Mouse (Mus musculus) embryonic fibroblast, embryonic 13.5 days (primary cell): ENCODE measurements around the gene Abcb7.

ENCODE experiments used
- CTCF ChIP-seq: IDR thresholded peaks from 2 replicates; pipeline ENCODE4 v1.5.1; 2011; ENCODE audit warnings: mild to moderate bottlenecking, control low read depth, low read length, moderate library complexity, borderline replicate concordance; ENCODE audit not compliant: insufficient read depth
- POLR2A ChIP-seq: IDR thresholded peaks from 2 replicates; pipeline ENCODE4 v1.6.1; 2011; ENCODE audit warnings: low read depth, mild to moderate bottlenecking, control low read depth, low read length, moderate library complexity

GRCm38 (mm10) chrX:104408137-104408536 lies 5.5 kb downstream of the Abcb7 start:
- TF ChIP-seq POLR2A (no peak), CTCF (no peak)
